Comparison of ENCODE assay signal across 8 mouse cellular contexts in the genomic region with DNA sequence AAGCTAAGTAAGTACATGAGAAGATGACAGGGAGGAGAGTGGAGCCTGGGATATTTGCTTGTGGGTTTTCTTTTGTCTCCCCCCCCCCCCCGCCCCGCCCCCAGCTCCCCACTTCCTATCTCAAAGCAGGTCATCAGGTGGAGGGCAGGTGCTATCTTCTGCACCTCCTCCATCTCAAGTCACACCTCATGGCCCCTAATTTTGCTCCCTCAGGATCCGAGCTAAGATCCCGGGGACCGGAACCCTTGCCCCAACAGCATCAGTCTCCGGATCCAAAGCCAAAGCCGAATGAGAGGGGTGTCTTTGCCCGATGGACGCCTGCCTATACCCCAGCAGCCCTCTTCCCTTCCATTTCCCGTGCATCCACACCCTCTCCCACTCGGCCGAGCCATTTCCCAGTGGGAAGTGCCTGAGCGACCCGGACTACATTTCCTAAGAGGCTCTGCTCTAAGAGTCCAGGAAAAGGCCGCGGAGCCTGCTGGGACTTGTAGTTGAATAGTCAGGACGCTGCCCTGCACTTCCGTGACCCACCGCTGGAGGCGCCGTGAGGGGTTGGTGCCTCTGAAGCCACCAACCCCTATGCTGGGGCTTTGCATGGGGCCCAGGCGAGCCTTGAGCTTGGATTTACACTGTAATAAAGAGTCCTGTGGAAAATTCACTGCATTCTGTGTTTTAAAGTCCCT. TPM values are rescaled to one million over a fixed set of nuclear protein-coding genes. Genes with fewer than 3 reads are reported as not detected.
DNase-seq lines count a peak whose midpoint lies in the region; ATAC-seq lines count a peak whose summit lies in the region.

No protein-coding gene starts in this region.

- peaks cover 7% of the 10 kb centered on the region for H3K4me1 ChIP-seq in hindbrain, embryonic 11.5 days (replicated peaks; ENCODE audit: control insufficient read depth, insufficient read depth, low read length)
- H3K4me1 ChIP-seq in lung, embryonic 16.5 days (replicated peaks; ENCODE audit: control insufficient read depth, insufficient read depth, low read length) = no peaks in the 10 kb centered on the region; the same call in 1 of the 2 replicates

- ATAC-seq in hindbrain, embryonic 11.5 days (ENCODE audit: low FRiP score) = peak; percentile 72
- ATAC-seq in lung, embryonic 16.5 days (ENCODE audit: low read depth) = peak; percentile 81

- no peak overlapping the region for H3K9ac ChIP-seq in hindbrain, embryonic 11.5 days (ENCODE audit: low read depth, low read length)
- peak overlapping the region; percentile 75 for H3K9ac ChIP-seq in lung, embryonic 16.5 days (ENCODE audit: low read length)

- WGBS in hindbrain, embryonic 11.5 days = 17% methylated on average over 22 of the region's 22 CpGs
- WGBS in lung, embryonic 16.5 days = 14% methylated on average over 20 of the region's 22 CpGs

- H3K4me3 ChIP-seq in hindbrain, embryonic 11.5 days (ENCODE audit: low read depth, low read length) = no peak overlapping the region
- H3K4me3 ChIP-seq in lung, embryonic 16.5 days (ENCODE audit: low read length) = peak overlapping the region; percentile 48

- DNase-seq in MN1 (ENCODE audit: low spot score) = peak; percentile 32
- peak; percentile 95 for DNase-seq in cerebellum, adult 9-11 months
- DNase-seq in frontal cortex, adult 2 months (ENCODE audit: extremely low spot score in 1 of 2, low spot score in 1 of 2) = peak; percentile 95 to 99
- DNase-seq in hindbrain, embryonic 11.5 days (ENCODE audit: low spot score) = peak; percentile 98
- DNase-seq in layer of hippocampus, adult 9-11 months = peak; percentile 96
- peak; percentile 96 for DNase-seq in ovary, postnatal 14 days (ENCODE audit: low spot score)
- peak; percentile 88 to 98 for DNase-seq in thymus, postnatal 10 days (ENCODE audit: low spot score in 2 of 2)

- H3K36me3 ChIP-seq in hindbrain, embryonic 11.5 days (ENCODE audit: control insufficient read depth, insufficient read depth, low read length) = no peaks in the 10 kb centered on the region
- H3K36me3 ChIP-seq in lung, embryonic 16.5 days (ENCODE audit: control insufficient read depth, insufficient read depth, low read length) = no peaks in the 10 kb centered on the region

- H3K27ac ChIP-seq in hindbrain, embryonic 11.5 days (ENCODE audit: low read depth, low read length) = no peak overlapping the region
- H3K27ac ChIP-seq in lung, embryonic 16.5 days (ENCODE audit: low read length) = no peak overlapping the region

- no peaks in the 10 kb centered on the region for H3K27me3 ChIP-seq in hindbrain, embryonic 11.5 days (ENCODE audit: control insufficient read depth, insufficient read depth, low read length)
- no peaks in the 10 kb centered on the region for H3K27me3 ChIP-seq in lung, embryonic 16.5 days (ENCODE audit: control insufficient read depth, insufficient read depth, low read depth, low read length)

- H3K4me2 ChIP-seq in hindbrain, embryonic 11.5 days (replicated peaks; ENCODE audit: low read depth, low read length) = peak overlapping the region; percentile 31
- peak overlapping the region; percentile 75 for H3K4me2 ChIP-seq in lung, embryonic 16.5 days (ENCODE audit: low read depth, low read length)

- H3K9me3 ChIP-seq in hindbrain, embryonic 11.5 days (ENCODE audit: control insufficient read depth, low read length) = no peaks in the 10 kb centered on the region
- no peaks in the 10 kb centered on the region for H3K9me3 ChIP-seq in lung, embryonic 16.5 days (ENCODE audit: control insufficient read depth, low read length)

RNA-seq across cellular contexts. Expression of gene Rtn2, which starts 13.2 kb away (rescaled TPM):
- polyA plus RNA-seq in frontal cortex, adult 2 months (2012; rRNA removed) = 128 and 135 TPM in 2 replicates
- 49.6 and 52.1 TPM in 2 replicates for polyA plus RNA-seq in hindbrain, embryonic 11.5 days (2014; fragmentation: Nextera tagmentation; extraction: Ambion mirVana)
- 13.8 and 17.5 TPM in 2 replicates for polyA plus RNA-seq in lung, embryonic 16.5 days (2015; fragmentation: Nextera tagmentation; extraction: Ambion mirVana)

RNA-seq across cellular contexts. Expression of gene Fosb, which starts 14.2 kb away (rescaled TPM):
- polyA plus RNA-seq in frontal cortex, adult 2 months (2012; rRNA removed) = 6.3 and 22.4 TPM in 2 replicates
- polyA plus RNA-seq in hindbrain, embryonic 11.5 days (2014; fragmentation: Nextera tagmentation; extraction: Ambion mirVana) = not detected in 2 replicates
- 0.20 and 0.31 TPM in 2 replicates for polyA plus RNA-seq in lung, embryonic 16.5 days (2015; fragmentation: Nextera tagmentation; extraction: Ambion mirVana)

RNA-seq across cellular contexts. Expression of gene Ppm1n, which starts 15.8 kb away (rescaled TPM):
- polyA plus RNA-seq in frontal cortex, adult 2 months (2012; rRNA removed) = 0.48 and 0.62 TPM in 2 replicates
- polyA plus RNA-seq in hindbrain, embryonic 11.5 days (2014; fragmentation: Nextera tagmentation; extraction: Ambion mirVana) = 0.18 TPM in 1 of 2 replicates, not detected in the other
- not detected in 2 replicates for polyA plus RNA-seq in lung, embryonic 16.5 days (2015; fragmentation: Nextera tagmentation; extraction: Ambion mirVana)

RNA-seq across cellular contexts. Expression of gene Vasp, which starts 24.0 kb away (rescaled TPM):
- 22.2 and 24.9 TPM in 2 replicates for polyA plus RNA-seq in frontal cortex, adult 2 months (2012; rRNA removed)
- polyA plus RNA-seq in hindbrain, embryonic 11.5 days (2014; fragmentation: Nextera tagmentation; extraction: Ambion mirVana) = 29.2 and 50.2 TPM in 2 replicates
- polyA plus RNA-seq in lung, embryonic 16.5 days (2015; fragmentation: Nextera tagmentation; extraction: Ambion mirVana) = 103 and 105 TPM in 2 replicates

RNA-seq across cellular contexts. Expression of gene Ercc1, which starts 48.9 kb away (rescaled TPM):
- 49.9 and 53.6 TPM in 2 replicates for polyA plus RNA-seq in frontal cortex, adult 2 months (2012; rRNA removed)
- polyA plus RNA-seq in hindbrain, embryonic 11.5 days (2014; fragmentation: Nextera tagmentation; extraction: Ambion mirVana) = 108 and 112 TPM in 2 replicates
- 79.9 and 82.5 TPM in 2 replicates for polyA plus RNA-seq in lung, embryonic 16.5 days (2015; fragmentation: Nextera tagmentation; extraction: Ambion mirVana)

Comparison
In these comparisons a context has a peak if more than half of its experiments do, and no peak if none do; other contexts are left out.
1. DNase-seq: peak in every context shown above with its lines; median percentile 98 in hindbrain, embryonic 11.5 days; 97 in frontal cortex, adult 2 months; 96 in layer of hippocampus, adult 9-11 months; 96 in ovary, postnatal 14 days; 95 in cerebellum, adult 9-11 months; 93 in thymus, postnatal 10 days; 32 in MN1.